Mouse (Mus musculus) T-helper 2 cell (primary cell): ENCODE data around the gene Kitl.

ENCODE experiments used
- in situ Hi-C: fragments of 300-600 bp; cut with MboI, MseI; formaldehyde crosslinking; loops from one replicate; pipeline ENCODE4 v1.15.1; 2025; ENCODE audit warnings: high pct_unique_total_duplicates

The Kitl gene

DNA sequence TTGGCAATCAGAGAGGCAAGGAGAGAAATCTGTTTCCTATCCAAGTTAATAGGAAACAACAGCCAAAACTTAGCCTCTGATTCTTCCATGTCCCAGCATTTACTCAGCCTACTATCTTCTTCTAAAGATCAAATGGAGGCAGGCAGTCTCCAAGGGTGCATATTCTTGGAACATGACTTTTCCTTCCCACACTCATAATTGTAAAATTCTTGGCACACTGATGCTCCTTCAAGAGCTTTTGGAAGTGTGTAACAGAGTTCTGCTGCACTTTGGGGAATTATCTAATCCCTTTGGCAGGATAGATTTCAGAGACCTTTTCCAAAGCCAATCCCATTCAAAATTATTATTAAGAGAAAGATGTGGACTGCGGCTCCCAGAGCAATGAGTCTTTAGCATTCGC, 100.1 kb downstream of the Kitl start:
- in situ Hi-C loops: no loop called here

DNA sequence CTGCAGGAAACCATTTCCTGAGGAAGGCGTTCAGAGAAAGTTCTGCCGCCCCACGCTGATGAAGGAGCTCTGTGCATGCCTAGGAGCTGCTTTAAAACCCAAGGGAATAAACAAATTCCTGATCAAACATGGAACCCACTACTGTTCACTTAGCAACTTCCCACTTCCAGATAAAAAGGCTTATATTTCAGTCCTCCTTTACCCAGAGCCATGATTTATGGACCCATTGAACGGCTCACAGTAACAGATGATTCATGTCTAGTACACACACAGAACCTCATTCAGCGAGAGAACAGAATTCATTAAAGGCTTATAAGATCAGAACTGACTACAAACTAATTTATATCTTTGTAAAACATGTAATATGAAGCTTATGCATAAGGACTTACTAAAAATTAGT, 109.0 kb downstream of the Kitl start:
- in situ Hi-C loops: no loop called here

DNA sequence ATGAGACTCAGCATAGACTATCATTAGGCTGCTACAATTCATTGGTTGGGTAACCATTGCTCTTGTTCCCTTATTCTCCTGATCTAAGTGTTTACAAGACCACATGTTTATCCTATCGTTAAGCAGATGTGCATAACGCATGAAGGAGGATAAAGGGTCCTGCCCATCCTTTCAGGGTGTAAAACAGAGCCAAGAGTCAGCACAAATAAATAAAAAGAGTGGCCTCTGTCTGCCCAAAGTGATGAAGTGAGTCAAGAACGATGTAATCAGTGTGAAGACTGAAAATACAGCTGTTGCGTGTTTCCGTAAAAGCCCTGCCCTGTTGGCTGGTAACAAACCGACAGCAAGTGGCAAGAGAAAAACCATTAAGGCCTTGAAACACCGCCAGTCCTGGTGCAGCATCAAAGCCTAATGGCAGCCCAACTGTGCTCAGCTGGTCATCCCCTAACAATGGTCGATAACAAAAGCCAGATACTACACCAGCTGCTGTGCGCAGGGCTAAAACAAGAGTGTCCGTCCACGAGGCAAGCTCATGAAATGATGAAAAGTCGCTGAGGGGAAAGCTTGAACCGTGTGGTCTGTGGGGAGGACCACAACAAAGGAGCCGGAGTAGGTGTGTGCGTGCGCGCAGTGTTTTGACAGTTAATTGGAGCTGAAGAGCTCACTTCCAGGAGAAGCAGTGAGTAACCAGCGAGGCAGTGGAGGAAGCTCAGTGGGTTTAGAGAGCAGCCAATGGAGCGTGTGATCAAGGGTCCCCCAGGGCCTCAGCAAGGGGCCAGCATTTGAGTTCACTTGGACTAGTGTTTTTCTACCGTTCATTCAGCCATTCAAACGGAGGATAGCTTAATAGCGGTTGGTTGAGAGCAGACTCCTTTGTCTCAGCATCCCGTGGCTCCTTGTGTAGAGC, 112.7 kb downstream of the Kitl start:
- in situ Hi-C loops: no loop called here

DNA sequence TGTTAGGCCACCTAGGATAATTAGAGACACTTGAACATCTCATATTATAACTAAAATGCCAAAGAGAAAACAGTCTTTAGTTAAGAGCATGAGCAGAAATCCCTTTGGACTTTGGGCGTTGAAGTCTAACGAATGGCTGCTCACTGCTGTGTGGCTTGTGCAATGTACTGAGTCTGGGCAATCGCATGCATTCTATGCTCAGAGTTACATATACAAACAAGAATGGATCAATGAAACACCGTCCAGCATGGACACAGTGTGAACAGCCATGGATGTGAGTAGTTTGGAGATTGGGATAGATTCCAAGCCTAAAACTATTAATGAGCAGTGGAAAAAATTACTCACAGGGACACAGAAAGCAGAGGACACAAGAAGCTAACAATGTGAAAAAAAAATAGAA, 116.2 kb downstream of the Kitl start:
- in situ Hi-C loops: no loop called here

DNA sequence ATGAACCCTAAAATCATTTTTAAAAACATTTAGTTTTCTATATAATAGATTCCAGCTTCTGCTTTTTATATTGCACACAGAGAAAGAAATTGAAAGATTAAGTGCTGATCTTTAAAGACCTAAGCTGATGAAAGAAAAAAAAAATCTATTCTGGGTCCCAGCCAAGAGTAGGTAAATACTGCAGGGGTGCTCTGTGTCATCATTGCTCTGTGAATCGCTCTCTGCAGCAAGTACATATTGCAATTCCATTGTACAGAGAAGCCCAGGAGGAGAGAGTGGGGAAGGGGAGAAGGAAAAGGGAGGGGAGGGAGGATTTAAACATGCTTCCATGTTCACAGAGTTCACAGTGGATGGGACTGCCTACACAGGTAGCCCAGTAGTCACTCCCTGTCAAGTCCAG, 116.9 kb downstream of the Kitl start:
- in situ Hi-C loops: no loop called here

DNA sequence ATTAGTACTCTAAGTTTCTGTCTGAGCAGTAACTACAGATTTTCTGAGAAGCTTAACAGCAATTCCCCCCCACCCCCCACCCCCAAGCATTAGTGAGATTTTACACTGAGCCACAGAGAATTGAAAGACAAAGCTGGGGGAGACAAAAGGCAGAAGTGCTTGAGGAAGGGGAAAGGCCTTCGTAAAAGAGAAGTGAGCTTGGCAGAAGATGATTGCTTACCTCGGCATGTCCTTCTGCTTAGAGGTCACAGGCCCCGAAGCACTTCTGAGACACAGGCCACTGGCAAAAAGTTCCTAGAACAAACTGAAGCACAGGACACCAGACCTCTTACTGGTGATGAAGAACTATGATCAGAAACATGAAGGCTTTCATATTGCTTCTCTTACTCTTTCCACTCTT, 123.1 kb downstream of the Kitl start:
- in situ Hi-C loops: no loop called here

DNA sequence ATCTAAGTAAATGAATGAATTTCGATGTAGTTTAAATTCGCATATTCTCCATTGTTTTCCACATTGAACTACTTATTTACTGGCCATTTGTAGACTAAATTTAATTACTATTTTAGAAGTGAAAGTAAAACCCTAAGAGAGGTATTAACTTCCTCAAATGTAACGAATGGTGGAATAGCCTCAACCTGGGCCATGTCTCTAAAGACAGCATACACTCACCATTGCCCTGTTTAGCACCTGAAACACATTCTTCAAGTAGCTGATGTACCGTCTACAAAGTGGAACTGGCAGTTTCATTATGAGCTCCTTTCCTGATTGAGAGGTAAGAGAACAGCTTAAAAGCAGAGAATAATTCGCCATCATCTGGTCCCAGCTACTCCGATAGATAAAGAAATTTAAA, 132.7 kb downstream of the Kitl start:
- in situ Hi-C loops: no loop called here
